In genomic region chr8:106527241-106528036, GRCm38 (mm10) we compare ENCODE assay signal across 11 mouse cellular contexts. TPM values are rescaled to one million over a fixed set of nuclear protein-coding genes. Genes with fewer than 3 reads are reported as not detected.
DNase-seq lines count a peak whose midpoint lies in the region; ATAC-seq and TF ChIP-seq lines count a peak whose summit lies in the region.
"Had no signal": no experiment of that assay in that cellular context is flagged by ENCODE, and none has a peak within 500 bp of the region (broad histone marks: within the 10 kb centered on the region; RNA-seq: fewer than 3 reads in every experiment).

No protein-coding gene starts in this region.

- H3K36me3 ChIP-seq in heart, adult 2 months (ENCODE audit: control insufficient read depth, insufficient read depth, low read length), result no peaks in the 10 kb centered on the region
- no peaks in the 10 kb centered on the region for H3K36me3 ChIP-seq in midbrain, postnatal 0 days (ENCODE audit: insufficient read depth, low read length)
- no peaks in the 10 kb centered on the region for H3K36me3 ChIP-seq in midbrain, embryonic 16.5 days (ENCODE audit: control insufficient read depth, insufficient read depth, low read length)
- H3K36me3 ChIP-seq in embryonic facial prominence, embryonic 10.5 days (replicated peaks), result peaks cover 30% of the 10 kb centered on the region
- H3K36me3 ChIP-seq in testis, adult 2 months (ENCODE audit: control insufficient read depth, insufficient read depth, low read length), result no peaks in the 10 kb centered on the region
- H3K36me3 ChIP-seq: midbrain, embryonic 10.5 days had no signal

- intact Hi-C loops in heart, adult 2 months (cut with DNase I), result no loop called here

- no peak overlapping the region for H3K9ac ChIP-seq in heart, adult 2 months (ENCODE audit: low read depth, low read length)
- H3K9ac ChIP-seq in midbrain, postnatal 0 days (replicated peaks; ENCODE audit: low read length, poor library complexity, severe bottlenecking), result no peak overlapping the region
- H3K9ac ChIP-seq in midbrain, embryonic 16.5 days (ENCODE audit: low read depth, low read length), result no peak overlapping the region

- no peak overlapping the region for H3K4me2 ChIP-seq in midbrain, postnatal 0 days (ENCODE audit: low read depth, low read length, poor library complexity, severe bottlenecking)
- H3K4me2 ChIP-seq in midbrain, embryonic 16.5 days (ENCODE audit: low read length), result no peak overlapping the region

- no peaks in the 10 kb centered on the region for H3K79me2 ChIP-seq in heart, adult 2 months (replicated peaks; ENCODE audit: control insufficient read depth, insufficient read depth, low read length)

- DNase-seq in heart, adult 2 months, result no peak
- no peak for DNase-seq in heart, adult 8-10 months (ENCODE audit: low spot score)
- no peak for DNase-seq in midbrain, postnatal 0 days (ENCODE audit: low spot score)
- no peak for DNase-seq in embryonic facial prominence, embryonic 10.5 days (ENCODE audit: low spot score)
- DNase-seq in layer of hippocampus, postnatal 10 days (ENCODE audit: low spot score in 2 of 2), result no peak
- DNase-seq in kidney, postnatal 14 days, result no peak
- DNase-seq: right cerebral cortex, adult 18-20 months had no signal

- no peaks in the 10 kb centered on the region for H3K4me1 ChIP-seq in heart, adult 2 months (ENCODE audit: control insufficient read depth, insufficient read depth, low read length)
- H3K4me1 ChIP-seq in midbrain, postnatal 0 days (ENCODE audit: insufficient read depth, low read length), result no peaks in the 10 kb centered on the region
- no peaks in the 10 kb centered on the region for H3K4me1 ChIP-seq in midbrain, embryonic 16.5 days (ENCODE audit: control insufficient read depth, insufficient read depth, low read length)
- peaks cover 12% of the 10 kb centered on the region for H3K4me1 ChIP-seq in embryonic facial prominence, embryonic 10.5 days
- no peaks in the 10 kb centered on the region for H3K4me1 ChIP-seq in testis, adult 2 months (ENCODE audit: control insufficient read depth, insufficient read depth, low read length)
- H3K4me1 ChIP-seq: midbrain, embryonic 10.5 days had no signal

- 71% methylated on average over 9 of the region's 9 CpGs for WGBS in heart, adult 2 months
- WGBS in midbrain, postnatal 0 days, result 85% methylated on average over 9 of the region's 9 CpGs
- WGBS in midbrain, embryonic 16.5 days, result 86% methylated on average over 9 of the region's 9 CpGs
- 85% methylated on average over 9 of the region's 9 CpGs for WGBS in embryonic facial prominence, embryonic 10.5 days

- no peak overlapping the region for H3K27ac ChIP-seq in heart, adult 2 months
- H3K27ac ChIP-seq in midbrain, postnatal 0 days (ENCODE audit: low read depth, low read length), result no peak overlapping the region
- no peak overlapping the region for H3K27ac ChIP-seq in midbrain, embryonic 16.5 days (ENCODE audit: low read length)
- H3K27ac ChIP-seq in embryonic facial prominence, embryonic 10.5 days (replicated peaks), result peak overlapping the region; percentile 35
- H3K27ac ChIP-seq in testis, adult 2 months (ENCODE audit: control insufficient read depth, insufficient read depth, low read depth, low read length), result no peak overlapping the region
- H3K27ac ChIP-seq: midbrain, embryonic 10.5 days had no signal

- H3K9me3 ChIP-seq in midbrain, postnatal 0 days (ENCODE audit: low read length), result no peaks in the 10 kb centered on the region
- H3K9me3 ChIP-seq in midbrain, embryonic 16.5 days (replicated peaks; ENCODE audit: control insufficient read depth, low read length, poor library complexity, severe bottlenecking), result no peaks in the 10 kb centered on the region
- no peaks in the 10 kb centered on the region for H3K9me3 ChIP-seq in embryonic facial prominence, embryonic 10.5 days
- H3K9me3 ChIP-seq: midbrain, embryonic 10.5 days had no signal

- TF ChIP-seq EP300 in heart, adult 2 months (IDR thresholded peaks at IDR 0.05; ENCODE audit: insufficient read depth, low read depth, low read length), result no peak

- ATAC-seq in midbrain, postnatal 0 days (ENCODE audit: low FRiP score), result no peak
- no peak for ATAC-seq in midbrain, embryonic 16.5 days

- no peak overlapping the region for H3K4me3 ChIP-seq in heart, adult 2 months
- H3K4me3 ChIP-seq in midbrain, postnatal 0 days (ENCODE audit: low read depth, low read length), result no peak overlapping the region
- H3K4me3 ChIP-seq in midbrain, embryonic 16.5 days (ENCODE audit: low read depth, low read length), result no peak overlapping the region
- no peak overlapping the region for H3K4me3 ChIP-seq in embryonic facial prominence, embryonic 10.5 days
- H3K4me3 ChIP-seq in testis, adult 2 months (ENCODE audit: control insufficient read depth, low read depth, low read length), result no peak overlapping the region
- H3K4me3 ChIP-seq: midbrain, embryonic 10.5 days had no signal

- H3K27me3 ChIP-seq in heart, adult 2 months (ENCODE audit: control insufficient read depth, insufficient read depth, low read length), result no peaks in the 10 kb centered on the region
- no peaks in the 10 kb centered on the region for H3K27me3 ChIP-seq in midbrain, postnatal 0 days (ENCODE audit: insufficient read depth, low read length)
- H3K27me3 ChIP-seq in midbrain, embryonic 16.5 days (ENCODE audit: control insufficient read depth, insufficient read depth, low read depth, low read length), result no peaks in the 10 kb centered on the region
- no peaks in the 10 kb centered on the region for H3K27me3 ChIP-seq in embryonic facial prominence, embryonic 10.5 days (replicated peaks; ENCODE audit: low read depth, poor library complexity, severe bottlenecking)
- no peaks in the 10 kb centered on the region for H3K27me3 ChIP-seq in testis, adult 2 months (ENCODE audit: control insufficient read depth, insufficient read depth, low read length)

- TF ChIP-seq POLR2A in heart, adult 2 months (IDR thresholded peaks at IDR 0.05; ENCODE audit: insufficient read depth, low read depth, low read length), result no peak
- TF ChIP-seq POLR2A in testis, adult 2 months (IDR thresholded peaks at IDR 0.05; ENCODE audit: control insufficient read depth, low read depth, low read length), result no peak

- TF ChIP-seq CTCF in heart, adult 2 months (IDR thresholded peaks at IDR 0.05), result peak; percentile 62
- peak; percentile 57 for TF ChIP-seq CTCF in midbrain, postnatal 0 days (IDR thresholded peaks at IDR 0.05)
- TF ChIP-seq CTCF in testis, adult 2 months (IDR thresholded peaks at IDR 0.05; ENCODE audit: control insufficient read depth, insufficient read depth, insufficient replicate concordance, low read depth, low read length), result peak; percentile 52; the same call in 1 of the 2 replicates

RNA-seq across cellular contexts. Expression of gene Cdh3, which starts 16.7 kb away (rescaled TPM):
- total RNA-seq in heart, adult 2 months (2021), result 1 to 10 TPM in 1 of 2 experiments, under 1 TPM in 1; 0.91 to 1.1 TPM
- polyA plus RNA-seq in heart, adult 2 months (2012; rRNA removed), result 1.2 and 1.4 TPM in 2 replicates
- total RNA-seq in heart, adult 8-10 months (2022), result 1 to 10 TPM in 1 of 4 experiments, under 1 TPM in 3; 0.71 to 1.7 (median 0.87) TPM
- 1.3 and 4.3 TPM in 2 replicates for total RNA-seq in midbrain, postnatal 0 days (2014; rRNA removed)
- 0.67 and 1.1 TPM in 2 replicates for polyA plus RNA-seq in midbrain, postnatal 0 days (2015; fragmentation: Nextera tagmentation; extraction: Ambion mirVana)
- polyA plus RNA-seq in midbrain, embryonic 16.5 days (2015; fragmentation: Nextera tagmentation; extraction: Ambion mirVana), result 0.91 and 1.2 TPM in 2 replicates
- polyA plus RNA-seq in embryonic facial prominence, embryonic 10.5 days (2016; fragmentation: Nextera tagmentation; extraction: Ambion mirVana), result 23.3 and 23.4 TPM in 2 replicates
- 1.2 and 1.3 TPM in 2 replicates for polyA plus RNA-seq in testis, adult 2 months (2012; rRNA removed)
- under 1 TPM; 0.11 to 0.32 TPM for total RNA-seq in layer of hippocampus, postnatal 10 days (2021)
- total RNA-seq: common myeloid progenitor, adult 5-6 weeks had no signal

RNA-seq across cellular contexts. Expression of gene 6030452D12Rik, which starts 27.1 kb away (rescaled TPM):
- not detected for total RNA-seq in heart, adult 2 months (2021)
- polyA plus RNA-seq in heart, adult 2 months (2012; rRNA removed), result not detected in 2 replicates
- not detected for total RNA-seq in heart, adult 8-10 months (2022)
- total RNA-seq in midbrain, postnatal 0 days (2014; rRNA removed), result not detected in 2 replicates
- not detected in 2 replicates for polyA plus RNA-seq in midbrain, postnatal 0 days (2015; fragmentation: Nextera tagmentation; extraction: Ambion mirVana)
- polyA plus RNA-seq in midbrain, embryonic 16.5 days (2015; fragmentation: Nextera tagmentation; extraction: Ambion mirVana), result not detected in 2 replicates
- not detected in 2 replicates for polyA plus RNA-seq in embryonic facial prominence, embryonic 10.5 days (2016; fragmentation: Nextera tagmentation; extraction: Ambion mirVana)
- polyA plus RNA-seq in testis, adult 2 months (2012; rRNA removed), result not detected in 2 replicates
- not detected for total RNA-seq in layer of hippocampus, postnatal 10 days (2021)
- total RNA-seq: common myeloid progenitor, adult 5-6 weeks had no signal
- polyA plus RNA-seq: midbrain, embryonic 10.5 days had no signal

RNA-seq across cellular contexts. Expression of gene Gm10073, which starts 45.8 kb away (rescaled TPM):
- 100 to 1,000 TPM; 109 to 123 TPM for total RNA-seq in heart, adult 2 months (2021)
- polyA plus RNA-seq in heart, adult 2 months (2012; rRNA removed), result 31.2 and 34.2 TPM in 2 replicates
- total RNA-seq in heart, adult 8-10 months (2022), result 100 to 1,000 TPM in 3 of 4 experiments, 10 to 100 TPM in 1; 97.6 to 119 (median 113) TPM
- 26.8 and 46.4 TPM in 2 replicates for total RNA-seq in midbrain, postnatal 0 days (2014; rRNA removed)
- 4.9 and 6.0 TPM in 2 replicates for polyA plus RNA-seq in midbrain, postnatal 0 days (2015; fragmentation: Nextera tagmentation; extraction: Ambion mirVana)
- polyA plus RNA-seq in midbrain, embryonic 16.5 days (2015; fragmentation: Nextera tagmentation; extraction: Ambion mirVana), result 5.9 and 6.8 TPM in 2 replicates
- polyA plus RNA-seq in embryonic facial prominence, embryonic 10.5 days (2016; fragmentation: Nextera tagmentation; extraction: Ambion mirVana), result 6.0 and 8.1 TPM in 2 replicates
- 9.7 and 9.8 TPM in 2 replicates for polyA plus RNA-seq in testis, adult 2 months (2012; rRNA removed)
- total RNA-seq in layer of hippocampus, postnatal 10 days (2021), result 100 to 1,000 TPM; 122 to 132 TPM

Comparison
In these comparisons a context has a peak if more than half of its experiments do, and no peak if none do; other contexts are left out.
1. RNA of gene Cdh3, which starts 16.7 kb away (polyA plus RNA-seq): 23.3 to 23.4 TPM in embryonic facial prominence, embryonic 10.5 days; 1.2 to 1.4 TPM in heart, adult 2 months, 0.91 to 1.2 TPM in midbrain, embryonic 16.5 days, 1.2 to 1.3 TPM in testis, adult 2 months and 0.67 to 1.1 TPM in midbrain, postnatal 0 days; every median in the first group is over 10 times any median in the second.
2. Peak in every context shown above with its lines, with median percentiles within 50 percentile points of each other: CTCF ChIP-seq.